14 mouse cellular contexts compared by ENCODE assay signal in the genomic region with DNA sequence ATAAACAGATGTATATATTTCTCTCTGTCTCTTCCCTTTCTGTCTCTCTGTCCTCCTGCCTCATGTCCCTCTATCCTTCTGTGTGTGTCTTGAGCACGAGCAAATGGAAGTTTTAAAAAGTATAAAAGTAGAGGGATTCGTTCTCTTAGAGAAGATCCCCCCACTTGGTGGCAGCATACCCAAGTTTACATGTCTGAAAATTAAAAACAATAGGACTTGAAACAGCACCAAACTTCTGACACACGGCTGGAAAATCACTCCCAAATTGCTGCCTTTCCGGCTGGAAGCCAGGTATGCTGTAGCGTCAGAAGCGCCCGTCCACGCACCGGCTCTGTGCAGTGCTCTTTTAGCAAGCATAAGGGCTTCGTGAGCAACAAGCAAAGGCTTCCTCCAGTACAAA. TPM values are rescaled to one million over a fixed set of nuclear protein-coding genes. Genes with fewer than 3 reads are reported as not detected.
A peak's percentile ranks its signal among the peaks of the same experiment; 100 is the strongest.
DNase-seq lines count a peak whose midpoint lies in the region; ATAC-seq lines count a peak whose summit lies in the region.
"Had no signal": no experiment of that assay in that cellular context is flagged by ENCODE, and none has a peak within 500 bp of the region (broad histone marks: within the 10 kb centered on the region; RNA-seq: fewer than 3 reads in every experiment).

No protein-coding gene starts in this region.

- H3K27me3 ChIP-seq in heart, embryonic 16.5 days (ENCODE audit: control insufficient read depth, insufficient read depth, low read length): no peaks in the 10 kb centered on the region
- H3K27me3 ChIP-seq in heart, embryonic 11.5 days (ENCODE audit: control insufficient read depth, insufficient read depth, low read length): no peaks in the 10 kb centered on the region
- no peaks in the 10 kb centered on the region for H3K27me3 ChIP-seq in lung, embryonic 15.5 days
- no peaks in the 10 kb centered on the region for H3K27me3 ChIP-seq in liver, embryonic 12.5 days (replicated peaks)
- H3K27me3 ChIP-seq: limb, embryonic 12.5 days; midbrain, embryonic 13.5 days had no signal

- 0 out of 2 replicates have a peak overlapping the region, but pooled peaks have one; percentile 2 for H3K4me2 ChIP-seq in heart, embryonic 16.5 days (ENCODE audit: low read depth, low read length)
- H3K4me2 ChIP-seq in heart, embryonic 11.5 days: no peak overlapping the region
- peak overlapping the region; percentile 29; the same call in 1 of the 2 replicates for H3K4me2 ChIP-seq in lung, embryonic 15.5 days
- H3K4me2 ChIP-seq in liver, embryonic 12.5 days: no peak overlapping the region
- H3K4me2 ChIP-seq: limb, embryonic 12.5 days; midbrain, embryonic 13.5 days had no signal

- no peak overlapping the region for H3K9ac ChIP-seq in heart, embryonic 16.5 days (ENCODE audit: low read length)
- H3K9ac ChIP-seq in heart, embryonic 11.5 days (ENCODE audit: low read depth, low read length): no peak overlapping the region
- no peak overlapping the region for H3K9ac ChIP-seq in lung, embryonic 15.5 days
- no peak overlapping the region for H3K9ac ChIP-seq in liver, embryonic 12.5 days
- H3K9ac ChIP-seq: limb, embryonic 12.5 days; midbrain, embryonic 13.5 days had no signal

- no peak overlapping the region for H3K27ac ChIP-seq in heart, embryonic 16.5 days (ENCODE audit: low read length)
- H3K27ac ChIP-seq in heart, embryonic 11.5 days (ENCODE audit: low read depth, low read length): no peak overlapping the region
- no peak overlapping the region for H3K27ac ChIP-seq in lung, embryonic 15.5 days
- no peak overlapping the region for H3K27ac ChIP-seq in liver, embryonic 12.5 days
- H3K27ac ChIP-seq: limb, embryonic 12.5 days; midbrain, embryonic 13.5 days had no signal

- no peak overlapping the region for H3K4me3 ChIP-seq in heart, embryonic 16.5 days (ENCODE audit: low read length)
- H3K4me3 ChIP-seq in heart, embryonic 11.5 days (ENCODE audit: low read depth, low read length): no peak overlapping the region
- no peak overlapping the region for H3K4me3 ChIP-seq in lung, embryonic 15.5 days
- H3K4me3 ChIP-seq in liver, embryonic 12.5 days: no peak overlapping the region
- H3K4me3 ChIP-seq: limb, embryonic 12.5 days; midbrain, embryonic 13.5 days had no signal

- DNase-seq in lung, adult 18-20 months: no peak
- DNase-seq in layer of hippocampus, adult 18-20 months (ENCODE audit: low spot score in 2 of 2): peak; percentile 27 to 67
- DNase-seq in right cerebral cortex, adult 18-20 months: peak; percentile 39
- no peak for DNase-seq in spleen, postnatal 4 days (ENCODE audit: low spot score in 2 of 2)
- DNase-seq: adrenal gland, postnatal 14 days; thymus, postnatal 4 days had no signal

- WGBS in heart, embryonic 16.5 days: 55% methylated on average over 10 of the region's 10 CpGs
- 77% methylated on average over 10 of the region's 10 CpGs for WGBS in heart, embryonic 11.5 days (ENCODE audit: insufficient replicate concordance)
- 52% methylated on average over 10 of the region's 10 CpGs for WGBS in lung, embryonic 15.5 days
- WGBS in liver, embryonic 12.5 days (ENCODE audit: insufficient replicate concordance): 69% methylated on average over 10 of the region's 10 CpGs

- no peaks in the 10 kb centered on the region for H3K36me3 ChIP-seq in heart, embryonic 16.5 days (ENCODE audit: control insufficient read depth, insufficient read depth)
- H3K36me3 ChIP-seq in heart, embryonic 11.5 days (ENCODE audit: control insufficient read depth, insufficient read depth, low read length): no peaks in the 10 kb centered on the region
- no peaks in the 10 kb centered on the region for H3K36me3 ChIP-seq in lung, embryonic 15.5 days
- no peaks in the 10 kb centered on the region for H3K36me3 ChIP-seq in liver, embryonic 12.5 days
- H3K36me3 ChIP-seq: limb, embryonic 12.5 days; midbrain, embryonic 13.5 days had no signal

- H3K4me1 ChIP-seq in heart, embryonic 16.5 days (ENCODE audit: control insufficient read depth, insufficient read depth, low read length): no peaks in the 10 kb centered on the region
- H3K4me1 ChIP-seq in heart, embryonic 11.5 days (ENCODE audit: control insufficient read depth, insufficient read depth, low read length): no peaks in the 10 kb centered on the region
- H3K4me1 ChIP-seq in lung, embryonic 15.5 days: no peaks in the 10 kb centered on the region
- H3K4me1 ChIP-seq in liver, embryonic 12.5 days: no peaks in the 10 kb centered on the region
- H3K4me1 ChIP-seq: limb, embryonic 12.5 days; midbrain, embryonic 13.5 days had no signal

- no peak for ATAC-seq in heart, embryonic 16.5 days (replicated peaks; ENCODE audit: extremely low read depth, insufficient read depth, low FRiP score)
- no peak for ATAC-seq in heart, embryonic 11.5 days (replicated peaks; ENCODE audit: insufficient number of reproducible peaks, low FRiP score, low TSS enrichment)
- no peak for ATAC-seq in lung, embryonic 15.5 days (ENCODE audit: borderline replicate concordance, extremely low read depth, low FRiP score, low TSS enrichment)
- no peak for ATAC-seq in liver, embryonic 12.5 days
- ATAC-seq: midbrain, embryonic 13.5 days had no signal

- no peaks in the 10 kb centered on the region for H3K9me3 ChIP-seq in heart, embryonic 16.5 days (replicated peaks; ENCODE audit: control insufficient read depth, low read length)
- H3K9me3 ChIP-seq in heart, embryonic 11.5 days (replicated peaks; ENCODE audit: control insufficient read depth, low read length): no peaks in the 10 kb centered on the region
- H3K9me3 ChIP-seq in lung, embryonic 15.5 days: no peaks in the 10 kb centered on the region
- no peaks in the 10 kb centered on the region for H3K9me3 ChIP-seq in liver, embryonic 12.5 days (replicated peaks)
- H3K9me3 ChIP-seq: limb, embryonic 12.5 days; midbrain, embryonic 13.5 days had no signal

RNA-seq across cellular contexts. Expression of gene 4921539E11Rik, which starts 8.7 kb away (rescaled TPM):
- polyA plus RNA-seq in heart, embryonic 16.5 days (2015; fragmentation: Nextera tagmentation; extraction: Ambion mirVana): 0.05 TPM in 1 of 2 replicates, not detected in the other
- not detected in 2 replicates for polyA plus RNA-seq in heart, embryonic 11.5 days (2014; fragmentation: Nextera tagmentation; extraction: Ambion mirVana)
- polyA plus RNA-seq in lung, embryonic 15.5 days (2015; fragmentation: Nextera tagmentation; extraction: Ambion mirVana): not detected in 2 replicates
- total RNA-seq in layer of hippocampus, adult 18-20 months (2021): not detected
- not detected in 2 replicates for polyA plus RNA-seq in liver, embryonic 12.5 days (2016; fragmentation: Nextera tagmentation; extraction: Ambion mirVana)
- total RNA-seq: adrenal gland, postnatal 14 days; ES-E14; heart, postnatal 25 days had no signal
- polyA plus RNA-seq: limb, embryonic 12.5 days; midbrain, embryonic 13.5 days had no signal

RNA-seq across cellular contexts. Expression of gene Oma1, which starts 14.3 kb away (rescaled TPM):
- polyA plus RNA-seq in heart, embryonic 16.5 days (2015; fragmentation: Nextera tagmentation; extraction: Ambion mirVana): 26.6 and 33.3 TPM in 2 replicates
- 19.8 and 22.5 TPM in 2 replicates for polyA plus RNA-seq in heart, embryonic 11.5 days (2014; fragmentation: Nextera tagmentation; extraction: Ambion mirVana)
- polyA plus RNA-seq in lung, embryonic 15.5 days (2015; fragmentation: Nextera tagmentation; extraction: Ambion mirVana): 21.4 and 24.1 TPM in 2 replicates
- total RNA-seq in layer of hippocampus, adult 18-20 months (2021): 1 to 10 TPM; 9.0 to 9.4 TPM
- polyA plus RNA-seq in liver, embryonic 12.5 days (2016; fragmentation: Nextera tagmentation; extraction: Ambion mirVana): 16.5 and 17.3 TPM in 2 replicates

Comparison
In these comparisons a context has a peak if more than half of its experiments do, and no peak if none do; other contexts are left out.
1. H3K4me2 ChIP-seq: peak in heart, embryonic 16.5 days (single experiment) and lung, embryonic 15.5 days (single experiment); none in heart, embryonic 11.5 days (single experiment) and liver, embryonic 12.5 days (single experiment).
2. DNase-seq: peak in layer of hippocampus, adult 18-20 months (2 of 2) and right cerebral cortex, adult 18-20 months (single experiment); none in lung, adult 18-20 months (0 of 2) and spleen, postnatal 4 days (0 of 2).